Mouse (Mus musculus) cerebellum, adult 2 months (tissue): ENCODE results near the gene Rbak. TPM values are rescaled to one million over a fixed set of nuclear protein-coding genes. Genes with fewer than 3 reads are reported as not detected.
"Not testable (repeated sequence)": the region's sequence is repeated elsewhere in the genome, so short reads cannot be mapped to it uniquely, and the experiment has no call there.

ENCODE experiments used
- DNase-seq, 2 experiments: peaks; one replicate each; pipeline ENCODE4 v3.0.0; 2021
- H3K27ac ChIP-seq: fragments of 200-500 bp; 2 replicates; pipeline ENCODE4 v1.5.1; 2012; ENCODE audit warnings: low read length, control low read depth, inconsistent platforms; ENCODE audit not compliant: insufficient read depth
- H3K27me3 ChIP-seq: fragments of 200-500 bp; 2 replicates; pipeline ENCODE4 v1.6.1; 2012; ENCODE audit warnings: inconsistent platforms, mild to moderate bottlenecking, low read length, moderate library complexity; ENCODE audit not compliant: control insufficient read depth, insufficient read depth
- H3K4me1 ChIP-seq: fragments of 200-500 bp; 2 replicates; pipeline ENCODE4 v1.6.1; 2011; ENCODE audit warnings: low read length; ENCODE audit not compliant: control insufficient read depth, insufficient read depth
- H3K4me3 ChIP-seq: fragments of 200-500 bp; replicated peaks from 2 replicates; pipeline ENCODE3; 2011; ENCODE audit warnings: mild to moderate bottlenecking, low read depth, low read length, control low read depth; ENCODE audit not compliant: insufficient read depth
- CTCF ChIP-seq: fragments of 200-500 bp; IDR thresholded peaks from 2 replicates; pipeline ENCODE4 v1.5.1; 2011; ENCODE audit warnings: low read depth, mild to moderate bottlenecking, control low read depth, low read length, moderate library complexity, borderline replicate concordance; ENCODE audit not compliant: insufficient read depth
- POLR2A ChIP-seq: fragments of 200-500 bp; IDR thresholded peaks from 2 replicates; pipeline ENCODE4 v1.6.1; 2011; ENCODE audit warnings: low read length, control low read depth, borderline replicate concordance; ENCODE audit not compliant: insufficient read depth
- WGBS: fragments of 180-500 bp; shearing (Covaris S2); methylation state at CpG from one replicate; pipeline ENCODE4 v1.1.7; 2018; 5-methylcytosine and 5-hydroxymethylcytosine counted together
- polyA plus RNA-seq: library from polyadenylated mRNA; depleted of rRNA; stranded (reverse); fragments of >200 nt; gene quantifications from 2 replicates; pipeline ENCODE4 v1.2.3, GENCODE M21; 2012

The Rbak gene
- polyA plus RNA-seq, 1 experiment = 13.8 TPM

GRCm38 (mm10) chr5:143150044-143150443 lies 30.5 kb downstream of the Rbak start:
- WGBS = 85% methylated on average over 2 of the region's 2 CpGs
- no peaks in the 10 kb centered on the region for H3K27me3 ChIP-seq
- no peak overlapping the region for H3K27ac ChIP-seq
- H3K4me1 ChIP-seq = no peaks in the 10 kb centered on the region
- H3K4me3 ChIP-seq = no peak overlapping the region
- TF ChIP-seq CTCF (no peak), POLR2A (no peak)
- no peak for DNase-seq

GRCm38 (mm10) chr5:143149536-143149935 lies 31.0 kb downstream of the Rbak start:
- TF ChIP-seq CTCF (no peak), POLR2A (no peak)
- 92% methylated on average over 2 of the region's 2 CpGs for WGBS
- Histone ChIP-seq H3K4me1 (no peaks in the 10 kb centered on the region), H3K4me3 (no peak overlapping the region), H3K27ac (no peak overlapping the region), H3K27me3 (no peaks in the 10 kb centered on the region)
- no peak for DNase-seq

GRCm38 (mm10) chr5:143148661-143149060 lies 31.9 kb downstream of the Rbak start:
- TF ChIP-seq POLR2A (no peak), CTCF (no peak)
- no peak overlapping the region for H3K27ac ChIP-seq
- no peak overlapping the region for H3K4me3 ChIP-seq
- H3K4me1 ChIP-seq = no peaks in the 10 kb centered on the region
- H3K27me3 ChIP-seq = no peaks in the 10 kb centered on the region
- DNase-seq = no peak
- 93% methylated on average over 5 of the region's 5 CpGs for WGBS

DNA sequence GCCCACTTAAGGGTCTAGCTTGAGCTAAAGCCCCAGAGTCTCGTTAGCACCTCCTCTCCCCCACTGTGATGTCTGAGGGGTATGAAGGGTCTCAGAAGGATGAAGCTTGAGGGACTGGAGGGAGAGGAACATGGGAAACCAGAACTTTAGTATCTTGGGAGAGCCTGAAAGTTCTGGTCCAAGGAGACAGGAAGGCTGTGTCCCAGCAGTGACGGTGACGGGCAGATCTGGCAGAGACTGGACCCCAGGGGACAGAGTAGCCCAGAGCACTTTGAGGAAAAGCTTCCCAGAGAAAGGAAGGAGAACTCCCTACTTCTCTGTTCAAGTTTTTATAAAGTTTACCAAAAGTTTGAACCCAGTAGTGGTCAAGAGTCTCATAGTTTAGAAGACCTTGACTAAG lies 33.1 kb downstream of the Rbak start, which contains the start of gene Olfr718-ps1:
Olfr718-ps1 (minus strand) TSS at position 101 of the 400 bp plus-strand sequence.
- TF ChIP-seq CTCF = no peak
- TF ChIP-seq POLR2A = no peak
- WGBS = 56% methylated on average over 3 of the region's 3 CpGs
- Histone ChIP-seq H3K4me3 (no peak within 1 kb of the TSS), H3K27ac (no peak within 1 kb of the TSS), H3K4me1 (no peaks in the 10 kb centered on the region), H3K27me3 (no peaks in the 10 kb centered on the region)
- DNase-seq = no peak

DNA sequence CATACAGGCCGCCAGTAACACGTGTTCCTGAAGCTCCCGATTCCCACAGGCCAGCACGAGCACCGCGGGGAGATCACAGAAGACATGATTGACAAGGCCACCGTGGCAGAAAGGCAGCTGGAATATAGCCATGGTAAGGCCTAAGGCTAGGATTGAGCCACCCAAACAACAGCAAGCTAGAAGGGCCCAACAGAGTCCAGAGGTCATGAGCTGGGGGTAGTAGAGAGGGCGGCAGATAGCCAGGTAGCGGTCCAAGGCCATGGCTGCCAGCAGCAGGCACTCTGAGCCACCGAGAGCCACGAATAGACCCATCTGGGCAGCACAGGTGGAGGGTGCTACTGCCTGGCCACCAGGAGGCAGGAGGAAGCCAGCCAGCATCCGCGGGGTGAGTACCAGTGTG lies 43.0 kb downstream of the Rbak start:
- H3K27ac ChIP-seq = no peak overlapping the region
- TF ChIP-seq POLR2A (no peak), CTCF (no peak)
- H3K27me3 ChIP-seq = no peaks in the 10 kb centered on the region
- no peaks in the 10 kb centered on the region for H3K4me1 ChIP-seq
- no peak overlapping the region for H3K4me3 ChIP-seq
- WGBS = 69% methylated on average over 13 of the region's 13 CpGs
- DNase-seq = no peak

- no peaks in the 10 kb centered on the region for H3K4me1 ChIP-seq
- H3K4me3 ChIP-seq = no peak overlapping the region
- no peak for TF ChIP-seq POLR2A
- TF ChIP-seq CTCF = no peak
- no peak overlapping the region for H3K27ac ChIP-seq
- H3K27me3 ChIP-seq = no peaks in the 10 kb centered on the region
- DNase-seq = no peak
- WGBS = 75% methylated on average over 7 of the region's 7 CpGs
Observed at GRCm38 (mm10) chr5:143135042-143135441, 45.5 kb downstream of the Rbak start.

DNA sequence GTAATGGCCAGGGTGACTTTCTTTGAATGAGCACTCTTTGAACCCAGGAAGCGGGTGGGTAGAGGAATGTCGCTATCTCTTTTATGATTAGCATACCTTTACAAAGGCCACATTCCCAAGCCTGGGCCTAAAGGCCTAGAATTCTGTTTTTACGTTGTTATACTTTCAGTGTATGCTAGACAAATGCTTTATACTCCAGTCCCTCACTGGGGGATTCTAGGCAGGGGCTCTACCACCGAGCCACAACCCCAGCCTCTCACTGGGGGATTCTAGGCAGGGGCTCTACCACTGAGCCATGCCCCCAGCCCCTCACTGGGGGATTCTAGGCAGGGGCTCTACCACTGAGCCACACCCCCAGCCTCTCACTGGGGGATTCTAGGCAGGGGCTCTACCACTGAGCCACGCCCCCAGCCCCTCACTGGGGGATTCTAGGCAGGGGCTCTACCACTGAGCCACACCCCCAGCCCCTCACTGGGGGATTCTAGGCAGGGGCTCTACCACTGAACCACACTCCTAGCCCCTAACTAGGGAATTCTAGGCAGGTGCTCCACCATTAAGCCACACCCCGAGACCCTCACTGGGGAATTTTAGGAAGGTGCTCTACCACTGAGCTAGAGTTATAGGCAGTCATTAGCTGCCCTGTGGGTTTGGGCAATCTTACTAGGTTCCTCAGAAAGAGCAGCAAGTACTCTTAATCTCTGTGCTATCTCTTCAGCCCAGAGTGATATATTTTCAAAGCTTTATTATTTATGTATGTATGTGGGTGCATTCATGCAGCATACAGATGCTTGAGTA lies 46.2 kb downstream of the Rbak start:
- 81% methylated on average over 4 of the region's 6 CpGs for WGBS

DNA sequence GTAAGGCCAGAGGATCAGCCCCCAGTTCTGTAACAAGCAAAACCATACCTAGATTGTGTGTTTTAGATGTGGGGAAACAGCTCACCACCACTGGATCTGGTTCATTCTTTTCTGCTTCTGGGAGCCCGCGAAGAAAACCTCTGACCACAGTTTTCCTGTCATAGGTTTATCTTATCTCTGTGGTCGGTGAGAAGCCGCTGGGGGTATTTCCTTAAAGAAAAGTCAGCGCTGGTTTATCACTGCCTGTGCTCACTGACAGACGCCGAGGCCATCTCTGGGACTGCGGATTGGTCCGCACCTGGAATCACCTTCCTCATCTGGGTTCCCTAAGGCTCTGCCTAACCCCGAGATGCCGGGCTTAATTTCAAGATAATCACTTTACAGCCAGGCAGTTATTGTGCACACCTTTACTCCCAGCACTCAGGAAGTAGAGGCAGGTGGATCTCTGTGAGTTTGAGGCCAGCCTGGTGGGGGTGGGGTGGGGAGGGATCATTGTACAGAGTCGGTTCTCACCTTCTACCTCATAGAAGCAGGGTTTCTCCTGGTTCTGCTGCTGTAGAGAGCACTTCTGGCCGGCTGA lies 47.5 kb downstream of the Rbak start:
- H3K4me3 ChIP-seq = no peak overlapping the region
- no peak for DNase-seq
- peaks cover 4% of the 10 kb centered on the region for H3K4me1 ChIP-seq
- H3K27me3 ChIP-seq = no peaks in the 10 kb centered on the region
- 86% methylated on average over 13 of the region's 13 CpGs for WGBS
- H3K27ac ChIP-seq = no peak overlapping the region
- TF ChIP-seq POLR2A (no peak), CTCF (no peak)

More for the DNA sequence above, 46.2 kb downstream of the Rbak start:
- H3K27ac ChIP-seq, H3K27me3 ChIP-seq, H3K4me1 ChIP-seq, H3K4me3 ChIP-seq, DNase-seq: not testable (repeated sequence)
